Mouse (Mus musculus) bone marrow macrophage, adult 2 months (primary cell): Measurements from ENCODE around the gene Ccdc124. TPM values are rescaled to one million over a fixed set of nuclear protein-coding genes. Genes with fewer than 3 reads are reported as not detected.
A peak's percentile ranks its signal among the peaks of the same experiment; 100 is the strongest.

Experiments
- H3K27ac ChIP-seq: 2 replicates; pipeline ENCODE4 v1.5.1; 2012; ENCODE audit warnings: low read depth, low read length; ENCODE audit not compliant: insufficient read depth
- H3K4me1 ChIP-seq: 2 replicates; pipeline ENCODE4 v1.6.1; 2012; ENCODE audit warnings: low read length; ENCODE audit not compliant: control insufficient read depth, insufficient read depth
- H3K4me3 ChIP-seq: 2 replicates; pipeline ENCODE4 v1.5.1; 2012; ENCODE audit warnings: mild to moderate bottlenecking, low read length, moderate library complexity; ENCODE audit not compliant: insufficient read depth
- CTCF ChIP-seq: IDR thresholded peaks from 2 replicates; pipeline ENCODE4 v1.5.1; 2012; ENCODE audit warnings: low read depth, mild to moderate bottlenecking, low read length, moderate library complexity
- POLR2A ChIP-seq: IDR thresholded peaks from 2 replicates; pipeline ENCODE4 v1.6.1; 2012; ENCODE audit warnings: mild to moderate bottlenecking, low read depth, low read length, borderline replicate concordance
- polyA plus RNA-seq: library from polyadenylated mRNA; stranded (reverse); fragments of >200 nt; gene quantifications from 2 replicates; pipeline ENCODE4 v1.2.4, GENCODE M21; 2012; ENCODE audit not compliant: missing spikeins, insufficient read depth, insufficient read length

Ccdc124 gene
- polyA plus RNA-seq, 1 experiment, result 35.6 TPM

- H3K4me1 ChIP-seq, result peaks cover 13% of the 10 kb centered on the region
- no peak overlapping the region for H3K27ac ChIP-seq
- H3K4me3 ChIP-seq, result no peak overlapping the region
- TF ChIP-seq POLR2A, result no peak
- TF ChIP-seq CTCF, result no peak
Measured at GRCm38 (mm10) chr8:70850132-70850845, 23.4 kb downstream of the Ccdc124 start.

- H3K4me3 ChIP-seq, result no peak overlapping the region
- peaks cover 9% of the 10 kb centered on the region for H3K4me1 ChIP-seq
- no peak overlapping the region for H3K27ac ChIP-seq
- TF ChIP-seq POLR2A (no peak), CTCF (no peak)
Measured at GRCm38 (mm10) chr8:70849333-70849990, 24.3 kb downstream of the Ccdc124 start.

- Histone ChIP-seq H3K27ac (no peak overlapping the region), H3K4me3 (no peak overlapping the region), H3K4me1 (no peaks in the 10 kb centered on the region)
- 0 out of 2 replicates have a peak, but pooled peaks have one; percentile 8 for TF ChIP-seq CTCF
- TF ChIP-seq POLR2A, result no peak
Measured at GRCm38 (mm10) chr8:70846371-70847154, 27.2 kb downstream of the Ccdc124 start.

DNA sequence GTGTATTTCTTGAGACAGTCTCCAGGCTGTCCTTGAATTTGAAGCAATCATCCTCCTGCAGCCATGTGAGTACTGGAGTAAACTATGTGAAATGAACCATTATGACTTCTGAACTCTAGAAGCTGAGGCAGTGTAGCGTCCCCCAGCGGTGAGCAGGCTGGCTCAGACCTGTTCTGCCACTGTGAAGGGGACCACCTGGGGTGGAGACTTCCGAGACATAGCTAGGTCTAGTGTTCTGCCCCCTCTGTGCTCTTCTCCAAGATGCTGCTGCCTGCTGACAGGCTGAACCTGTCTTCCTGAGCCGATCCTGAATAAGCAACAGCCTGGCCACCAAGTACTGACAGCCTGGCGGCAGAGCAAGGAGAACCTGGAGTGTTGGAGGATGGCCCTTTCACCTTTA, 28.6 kb downstream of the Ccdc124 start:
- no peak overlapping the region for H3K27ac ChIP-seq
- TF ChIP-seq CTCF, result no peak
- TF ChIP-seq POLR2A, result no peak
- peaks cover 9% of the 10 kb centered on the region for H3K4me1 ChIP-seq
- H3K4me3 ChIP-seq, result no peak overlapping the region

GRCm38 (mm10) chr8:70844523-70844922, 29.2 kb downstream of the Ccdc124 start:
- Histone ChIP-seq H3K4me3 (no peak overlapping the region), H3K4me1 (peaks cover 10% of the 10 kb centered on the region), H3K27ac (no peak overlapping the region)
- peak; percentile 87 for TF ChIP-seq CTCF
- no peak for TF ChIP-seq POLR2A

DNA sequence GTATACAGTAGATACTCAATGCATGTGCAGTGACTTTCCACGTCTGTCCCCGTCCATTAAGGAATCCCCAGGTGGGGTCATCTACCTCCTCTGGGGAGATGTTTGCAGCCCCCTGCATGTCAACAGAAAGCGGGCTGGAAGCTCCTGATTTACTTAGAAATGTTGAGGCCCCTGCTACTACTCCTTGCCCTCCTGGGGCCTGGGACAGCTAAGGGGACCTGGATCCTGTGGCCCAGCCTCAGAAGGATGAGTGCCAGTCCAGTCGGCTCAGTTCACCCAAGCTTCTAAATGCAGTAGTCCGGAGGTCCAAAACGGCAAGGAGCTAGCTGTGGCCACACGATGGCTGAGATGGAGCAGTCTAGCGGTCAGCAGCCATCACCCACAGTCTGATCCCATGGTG, 29.8 kb downstream of the Ccdc124 start:
- TF ChIP-seq CTCF (no peak), POLR2A (no peak)
- no peak overlapping the region for H3K27ac ChIP-seq
- H3K4me1 ChIP-seq, result peaks cover 10% of the 10 kb centered on the region
- H3K4me3 ChIP-seq, result no peak overlapping the region

DNA sequence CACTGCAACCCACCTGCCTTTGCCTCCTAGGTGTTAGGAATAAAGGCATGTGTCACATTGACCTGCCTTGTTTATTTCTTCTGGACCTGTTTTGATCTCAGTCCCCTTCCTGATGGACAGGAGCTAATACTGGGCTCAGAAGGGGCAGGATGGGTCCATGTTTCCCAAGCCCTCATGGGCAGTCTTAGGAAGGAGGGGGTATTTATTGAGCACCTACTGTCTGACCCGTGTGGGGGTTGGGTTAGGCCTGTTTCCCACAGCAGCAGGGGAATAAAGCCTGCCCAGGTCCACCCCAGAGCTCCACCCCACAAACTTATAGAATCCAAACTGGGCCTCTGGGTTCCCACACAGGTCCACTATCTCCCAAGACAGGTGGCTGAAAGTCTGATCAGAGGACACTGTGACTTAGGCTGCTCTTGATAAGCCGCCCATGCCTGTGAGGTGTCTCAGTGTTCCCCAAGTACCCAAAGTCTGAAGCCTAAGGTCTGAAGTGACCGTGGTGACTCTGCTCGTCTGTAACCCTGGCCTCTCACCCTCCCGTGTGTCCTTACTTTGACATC, 30.4 kb downstream of the Ccdc124 start:
- Histone ChIP-seq H3K27ac (no peak overlapping the region), H3K4me1 (peaks cover 10% of the 10 kb centered on the region), H3K4me3 (no peak overlapping the region)
- no peak for TF ChIP-seq CTCF
- no peak for TF ChIP-seq POLR2A

- H3K27ac ChIP-seq, result no peak overlapping the region
- TF ChIP-seq CTCF, result no peak
- no peak for TF ChIP-seq POLR2A
- no peak overlapping the region for H3K4me3 ChIP-seq
- peaks cover 10% of the 10 kb centered on the region for H3K4me1 ChIP-seq
Measured at GRCm38 (mm10) chr8:70842484-70842883, 31.3 kb downstream of the Ccdc124 start.

DNA sequence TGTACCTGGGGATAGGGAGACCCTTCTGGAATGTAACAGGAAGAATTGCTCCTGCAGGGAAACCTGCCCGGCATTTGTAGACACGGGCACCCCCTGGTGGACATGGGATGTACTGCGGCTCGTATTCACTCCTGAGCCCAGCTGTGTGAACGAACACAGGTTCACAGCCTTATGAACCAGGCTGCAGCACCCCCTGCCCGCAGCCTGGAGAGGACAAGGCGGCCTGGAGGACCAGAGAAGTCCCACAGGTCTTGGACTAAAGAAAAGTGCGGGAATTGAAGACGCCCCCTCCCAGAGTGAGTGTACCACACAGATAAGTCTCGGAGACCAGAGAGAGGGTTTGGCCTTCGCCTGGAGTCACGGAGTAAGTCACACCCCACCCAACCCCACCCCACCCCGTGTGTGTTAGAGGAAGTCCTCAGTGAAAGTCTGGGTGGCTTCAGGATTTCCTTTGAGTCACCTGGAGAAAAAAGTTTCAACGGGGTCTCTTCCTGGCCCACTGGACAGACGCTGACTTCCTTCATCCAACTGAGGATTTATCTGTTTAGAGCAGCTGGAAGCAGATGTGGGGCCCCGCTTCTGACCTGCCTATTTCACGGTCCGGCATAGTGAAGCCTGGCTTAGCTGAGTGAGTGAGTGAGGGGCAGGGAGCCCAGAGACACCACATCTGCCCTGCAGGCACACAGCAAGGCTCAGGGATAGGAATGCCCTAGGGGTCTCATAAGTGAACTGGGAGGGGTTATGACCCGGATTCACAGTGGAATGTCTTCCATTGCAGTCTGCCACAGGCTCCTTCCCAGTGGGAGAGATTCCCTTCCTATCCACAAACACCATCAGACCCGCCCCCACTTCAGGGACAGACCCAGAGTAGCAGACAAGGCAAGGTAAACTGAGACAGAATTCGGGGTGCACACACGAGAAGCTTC, 32.3 kb downstream of the Ccdc124 start:
- no peak for TF ChIP-seq POLR2A
- peak; percentile 95 for TF ChIP-seq CTCF
- Histone ChIP-seq H3K4me3 (no peak overlapping the region), H3K27ac (no peak overlapping the region), H3K4me1 (peaks cover 13% of the 10 kb centered on the region)
